Mouse (Mus musculus) gastrocnemius, postnatal 4 days (tissue): Measurements from ENCODE around the gene Rps5. TPM values are rescaled to one million over a fixed set of nuclear protein-coding genes. Genes with fewer than 3 reads are reported as not detected.
"Not testable (repeated sequence)": the region's sequence is repeated elsewhere in the genome, so short reads cannot be mapped to it uniquely, and the experiment has no call there.

Experiments used
- DNase-seq, 2 experiments: peaks; one replicate each; pipeline ENCODE4 v3.0.0; 2021 to 2022; ENCODE audit warnings: low spot score in 2 of 2, mixed read lengths in 2 of 2
- total RNA-seq, 2 experiments: library from RNA; stranded (reverse); gene quantifications; 2 replicates each; pipeline ENCODE4 v1.2.3; 2021

Gene Rps5
- total RNA-seq, 2 experiments from 2014 or later = 1,104 to 1,266 TPM

DNA sequence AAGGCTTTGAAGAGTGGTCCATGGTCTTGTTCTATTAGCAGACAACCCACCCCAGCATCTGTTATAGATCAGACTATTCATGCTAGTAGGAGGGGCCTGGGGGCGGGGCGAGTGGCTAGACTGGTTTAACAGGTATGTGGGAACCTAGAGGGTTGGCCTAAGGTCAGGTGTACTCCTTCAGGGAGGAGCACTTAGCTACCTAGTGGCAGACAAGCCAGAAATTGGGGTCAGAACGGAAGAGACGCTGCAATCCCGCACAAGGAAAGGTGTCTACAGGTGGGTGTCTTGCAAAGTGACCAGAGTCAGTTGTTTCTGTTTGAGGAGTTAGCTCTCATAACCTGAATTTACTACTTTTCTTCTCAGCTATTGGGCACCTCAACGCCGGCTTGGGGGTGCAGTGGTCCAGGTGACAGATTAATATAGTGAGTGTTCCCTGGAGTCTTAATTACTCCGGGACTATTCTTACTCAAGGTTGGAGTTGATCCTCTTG lies 5.1 kb downstream of the Rps5 start, which contains the start of gene Rnf225:
TSS of gene Rnf225 (plus strand) at position 226 of the 490 bp plus-strand sequence.
- no peak for DNase-seq

- DNase-seq = peak; percentile 31 to 43
Measured at GRCm38 (mm10) chr7:12927693-12928589, 5.9 kb downstream of the Rps5 start.

DNA sequence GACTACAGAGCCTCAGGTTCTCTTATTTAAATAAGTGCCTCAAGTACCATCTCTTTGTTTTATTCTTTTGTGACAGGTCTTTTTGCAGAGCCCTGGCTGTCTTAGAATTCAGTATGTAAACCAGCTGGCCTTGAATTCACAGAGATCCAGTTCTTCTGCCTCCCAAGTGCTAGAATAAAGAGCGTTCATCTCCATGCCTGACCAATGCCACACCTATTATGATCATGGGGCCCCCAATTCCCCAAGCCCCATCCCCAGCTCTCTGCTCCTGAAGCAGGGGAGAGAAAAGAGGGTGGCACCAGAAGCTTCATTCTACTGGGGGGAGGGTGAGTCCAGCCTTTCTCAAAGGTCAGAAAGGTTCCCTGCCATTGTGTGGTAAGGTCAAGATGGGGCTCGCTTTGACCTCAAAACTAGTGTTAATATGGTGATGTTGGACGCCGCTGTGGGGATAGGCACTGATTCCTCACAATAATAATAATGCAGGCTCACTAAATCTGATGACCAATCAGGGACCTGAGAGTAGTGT lies 11.6 kb downstream of the Rps5 start:
- DNase-seq = no peak

DNA sequence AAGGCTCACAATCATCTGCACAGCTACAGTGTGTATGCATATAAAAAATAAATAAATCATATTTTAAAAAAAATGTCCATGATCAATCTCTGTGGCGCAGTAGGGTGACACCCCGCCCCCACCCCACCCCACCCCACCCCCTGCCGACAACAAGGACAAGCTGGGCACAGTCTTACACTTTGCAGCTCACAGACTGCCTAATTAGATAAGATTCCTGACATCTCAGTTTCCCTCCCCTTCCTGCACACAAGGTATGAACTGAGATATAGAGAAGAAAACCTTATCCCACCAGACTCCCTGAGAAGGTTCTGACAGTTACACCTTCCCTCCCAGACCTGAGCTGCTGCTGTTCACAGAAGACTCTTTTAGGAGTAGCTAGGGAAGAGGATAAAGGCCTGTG lies 12.7 kb downstream of the Rps5 start:
- DNase-seq = no peak

DNA sequence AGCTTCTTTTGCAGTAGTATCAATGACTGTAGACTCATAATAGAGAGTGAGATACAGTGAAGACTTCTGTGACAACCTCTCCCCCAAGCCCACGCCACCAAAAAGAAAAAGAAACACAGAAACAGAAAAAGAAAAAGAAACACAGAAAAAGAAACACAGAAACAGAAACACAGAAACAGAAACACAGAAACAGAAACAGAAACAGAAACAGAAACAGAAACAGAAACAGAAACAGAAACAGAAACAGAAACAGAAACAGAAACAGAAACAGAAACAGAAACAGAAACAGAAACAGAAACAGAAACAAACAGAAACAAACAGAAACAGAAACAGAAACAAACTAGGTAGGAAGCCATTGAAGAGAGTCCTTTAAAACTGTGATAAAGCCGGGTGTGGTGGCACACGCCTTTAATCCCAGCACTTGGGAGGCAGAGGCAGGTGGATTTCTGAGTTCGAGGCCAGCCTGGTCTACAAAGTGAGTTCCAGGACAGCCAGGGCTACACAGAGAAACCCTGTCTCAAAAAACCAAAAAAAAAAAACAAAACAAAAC lies 15.2 kb downstream of the Rps5 start:
- not testable (repeated sequence) for DNase-seq

DNA sequence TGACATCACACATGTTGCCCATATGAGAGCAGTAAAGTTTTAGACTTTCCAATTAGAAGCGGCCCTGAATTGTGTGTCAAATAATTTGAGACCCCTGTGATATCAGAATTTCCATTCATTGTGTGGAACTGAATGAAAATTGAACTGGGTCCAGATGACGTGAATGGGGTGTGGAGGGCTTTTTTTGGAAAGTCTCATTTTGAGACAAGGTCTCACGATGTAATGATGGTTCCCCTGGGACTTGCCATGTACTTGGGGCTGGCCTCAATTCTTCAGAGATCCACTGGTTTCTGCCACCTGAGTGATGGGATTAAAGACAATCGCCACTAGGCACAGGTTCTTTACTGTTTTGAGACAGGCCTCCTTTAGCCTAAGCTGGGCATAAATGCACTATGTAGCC lies 18.5 kb downstream of the Rps5 start:
- DNase-seq = no peak

GRCm38 (mm10) chr7:12943488-12943887 lies 21.4 kb downstream of the Rps5 start:
- DNase-seq = no peak

DNA sequence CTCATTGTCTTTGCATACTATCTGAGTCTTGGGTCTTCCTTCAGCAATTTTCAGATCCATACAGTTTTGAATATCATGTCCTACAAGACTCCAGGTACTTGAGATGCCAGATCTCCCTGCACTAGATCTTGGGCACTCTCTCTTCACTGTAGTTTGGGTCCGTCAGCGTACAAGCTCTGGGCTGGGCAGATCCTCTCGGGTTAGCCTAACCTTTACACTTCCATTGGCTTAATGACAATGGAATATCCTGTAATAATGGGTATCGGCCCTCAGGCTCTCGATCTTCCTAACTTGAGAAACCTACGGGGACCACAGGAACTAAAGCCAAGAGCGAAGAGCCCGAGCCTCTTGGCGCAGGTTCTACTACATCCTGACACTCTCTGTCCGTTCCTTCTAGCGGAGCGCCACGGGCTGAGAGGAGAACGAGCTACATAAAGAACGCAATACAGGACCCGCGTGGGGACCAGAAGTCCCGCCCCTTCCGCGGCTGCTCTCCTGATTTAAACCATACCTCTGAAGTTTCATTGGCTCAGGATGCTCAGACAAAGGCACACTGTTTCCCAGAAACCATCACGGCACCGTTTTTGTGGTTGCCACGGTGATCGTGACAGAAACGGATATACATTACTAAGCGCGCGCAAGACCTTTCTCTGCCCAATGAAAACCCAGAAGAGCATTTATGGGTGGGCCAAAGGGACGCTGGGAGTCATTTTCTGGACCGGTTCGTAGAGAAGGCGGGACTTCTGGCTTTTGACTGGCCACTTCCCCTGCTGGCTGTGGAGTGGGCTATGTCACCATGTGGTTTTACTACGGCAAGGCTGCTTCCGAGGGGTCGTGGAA lies 27.2 kb downstream of the Rps5 start:
- peak; percentile 68 to 89 for DNase-seq

DNA sequence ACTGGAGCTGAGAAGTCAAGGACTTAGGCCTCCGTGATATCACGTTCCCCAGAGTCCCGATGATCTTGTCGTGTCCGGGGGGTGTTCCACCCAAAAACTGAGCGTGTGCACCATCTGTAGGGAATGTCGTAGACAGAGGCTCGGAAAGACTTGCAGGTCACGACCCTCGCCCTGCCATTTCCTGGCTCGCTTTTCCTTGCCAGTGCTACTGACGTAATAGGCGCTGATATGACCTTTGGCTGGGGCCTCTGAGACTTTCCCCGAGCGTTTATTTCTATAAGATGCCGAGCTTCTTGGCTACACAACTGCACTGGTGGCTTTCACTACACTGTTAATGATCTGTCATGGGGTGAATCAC lies 27.8 kb downstream of the Rps5 start:
- peak in 1 of 2 experiments; percentile 24 for DNase-seq

GRCm38 (mm10) chr7:12954896-12955295 lies 32.8 kb downstream of the Rps5 start:
- DNase-seq = no peak

DNA sequence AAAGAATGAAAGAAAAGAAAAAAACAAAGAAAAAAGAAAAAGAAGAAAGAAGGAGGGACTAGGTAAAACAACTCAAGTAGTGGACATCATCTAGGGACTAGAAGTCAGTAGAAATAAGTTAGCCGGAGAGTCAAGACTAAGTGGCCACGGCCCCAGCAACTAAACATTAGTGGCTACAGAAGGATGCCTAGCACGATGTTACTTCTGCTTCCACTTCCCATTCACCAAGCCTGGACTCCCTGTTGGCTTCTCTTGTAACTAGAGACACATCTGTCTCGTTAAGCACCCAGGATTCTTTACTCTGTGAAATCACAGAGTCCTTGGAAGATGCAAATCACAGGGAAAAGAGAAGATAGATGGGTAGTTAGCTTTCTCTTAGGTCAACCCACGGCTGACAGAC lies 35.4 kb downstream of the Rps5 start:
- no peak for DNase-seq

DNA sequence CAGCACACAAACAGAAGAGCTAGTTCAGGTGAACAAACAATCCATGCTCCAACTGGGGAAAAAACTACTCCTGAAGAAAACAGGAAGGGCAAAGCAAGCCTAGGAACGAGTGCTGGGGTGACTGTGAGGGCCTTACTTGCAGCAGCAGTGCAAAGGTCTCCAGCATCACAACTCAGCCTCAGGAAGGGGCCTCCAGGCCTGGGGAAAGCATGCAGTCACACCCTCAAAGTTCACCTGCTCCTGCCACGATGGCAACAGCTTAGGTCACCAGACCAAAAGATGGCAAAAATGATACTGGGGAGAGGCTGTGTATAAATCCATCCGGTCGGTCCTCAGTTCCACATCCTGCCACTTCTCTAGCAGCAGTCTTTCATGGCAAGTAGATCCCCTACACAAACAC lies 36.9 kb downstream of the Rps5 start:
- DNase-seq = no peak

- no peak for DNase-seq
Measured at GRCm38 (mm10) chr7:12959718-12960117, 37.6 kb downstream of the Rps5 start.

DNA sequence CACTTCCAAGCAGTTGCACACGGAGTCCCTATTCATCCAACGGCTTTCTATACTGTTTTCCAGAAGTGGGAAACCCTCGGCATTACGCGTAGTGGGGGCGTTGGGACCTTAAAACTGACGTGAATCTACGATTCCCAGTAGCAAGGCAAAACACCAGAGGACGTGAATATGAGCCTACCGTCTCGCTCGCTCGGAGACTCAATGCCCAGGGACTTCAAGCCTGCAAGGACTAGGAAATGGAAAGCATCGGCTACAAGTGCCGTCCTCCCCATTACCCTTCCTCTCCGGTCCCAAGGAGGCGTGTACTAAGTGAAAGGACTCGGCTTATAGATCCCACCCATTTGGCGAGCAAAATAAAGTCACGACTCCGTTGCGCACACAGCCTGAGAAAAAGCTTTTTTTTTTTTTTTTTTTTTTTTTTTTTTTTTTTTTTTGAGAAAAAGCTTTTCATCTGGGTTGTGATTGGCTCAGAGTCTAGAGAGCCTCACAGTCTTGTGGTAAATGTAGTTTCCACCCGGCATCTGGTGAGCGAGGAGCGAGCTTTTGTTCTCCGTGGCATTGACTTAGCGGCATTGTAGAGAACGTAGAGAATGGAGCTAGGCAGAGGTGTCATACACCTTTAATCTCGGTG lies 39.5 kb downstream of the Rps5 start:
- DNase-seq = peak in 1 of 2 experiments; percentile 34

- peak; percentile 66 to 89 for DNase-seq
Measured at GRCm38 (mm10) chr7:12965678-12966091, 43.6 kb downstream of the Rps5 start, which contains the start of gene Zfp324. Gene Zfp324, plus strand, starts transcription at chr7:12965838.

DNA sequence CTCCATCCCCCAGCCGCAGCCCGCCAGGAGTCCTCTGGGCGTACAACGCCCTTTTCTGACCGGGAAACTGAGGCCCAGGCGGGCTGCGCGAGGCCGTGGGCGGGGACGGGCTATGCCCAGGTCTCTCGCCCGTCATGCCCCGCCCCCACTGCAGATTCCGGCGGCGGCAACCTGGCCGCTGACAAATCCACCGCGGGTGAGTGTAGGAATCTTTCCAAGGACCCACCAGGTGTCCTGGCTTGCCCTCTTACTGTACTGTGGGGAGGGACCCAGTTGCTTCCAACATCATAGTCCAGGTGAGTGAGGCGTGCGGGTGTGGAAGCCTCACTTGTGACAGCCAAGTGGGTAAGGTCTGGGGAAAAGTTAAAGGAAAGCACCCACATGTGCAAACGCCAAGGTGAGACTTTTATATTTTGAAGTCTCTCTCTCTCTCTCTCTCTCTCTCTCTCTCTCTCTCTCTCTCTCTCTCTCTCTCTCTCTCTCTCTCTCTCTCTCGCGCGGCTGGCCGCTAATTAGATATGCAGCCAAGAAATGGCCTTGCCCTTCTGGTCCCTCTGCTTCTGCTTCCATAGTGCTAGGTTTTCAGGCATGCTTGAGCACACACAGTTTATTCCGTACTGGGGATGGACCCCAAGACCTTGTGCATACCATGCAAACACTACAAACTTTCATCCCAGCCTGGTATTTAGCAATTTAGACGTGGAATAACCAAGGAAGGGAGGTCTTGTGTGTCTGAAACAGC lies 44.2 kb downstream of the Rps5 start:
- DNase-seq = peak in 1 of 2 experiments; percentile 51

GRCm38 (mm10) chr7:12970906-12971305 lies 48.8 kb downstream of the Rps5 start:
- DNase-seq = no peak
